In genomic region chr3:82073741-82074181, GRCm38 (mm10) we compare ENCODE assay signal across 9 mouse cellular contexts. TPM values are rescaled to one million over a fixed set of nuclear protein-coding genes. Genes with fewer than 3 reads are reported as not detected.
A peak's percentile ranks its signal among the peaks of the same experiment; 100 is the strongest.
DNase-seq lines count a peak whose midpoint lies in the region; ATAC-seq lines count a peak whose summit lies in the region.
"Had no signal": no experiment of that assay in that cellular context is flagged by ENCODE, and none has a peak within 500 bp of the region (broad histone marks: within the 10 kb centered on the region; RNA-seq: fewer than 3 reads in every experiment).

No protein-coding gene starts in this region.

- peak overlapping the region; percentile 62 for H3K4me3 ChIP-seq in forebrain, embryonic 10.5 days
- peak overlapping the region; percentile 63 for H3K4me3 ChIP-seq in heart, embryonic 12.5 days
- H3K4me3 ChIP-seq in kidney, embryonic 14.5 days (ENCODE audit: low read length) = peak overlapping the region; percentile 57
- H3K4me3 ChIP-seq in limb, embryonic 13.5 days = peak overlapping the region; percentile 51
- H3K4me3 ChIP-seq in midbrain, embryonic 15.5 days = peak overlapping the region; percentile 59
- H3K4me3 ChIP-seq in stomach, embryonic 16.5 days (replicated peaks; ENCODE audit: low read length) = peak overlapping the region; percentile 69

- peak overlapping the region; percentile 85 for H3K9ac ChIP-seq in heart, embryonic 12.5 days
- peak overlapping the region; percentile 60 for H3K9ac ChIP-seq in kidney, embryonic 14.5 days (ENCODE audit: low read depth, low read length)
- peak overlapping the region; percentile 64 for H3K9ac ChIP-seq in limb, embryonic 13.5 days
- H3K9ac ChIP-seq in midbrain, embryonic 15.5 days = peak overlapping the region; percentile 69
- peak overlapping the region; percentile 77 for H3K9ac ChIP-seq in stomach, embryonic 16.5 days (ENCODE audit: low read length)

- H3K27ac ChIP-seq in forebrain, embryonic 10.5 days = peak overlapping the region; percentile 68; the same call in 1 of the 2 replicates
- H3K27ac ChIP-seq in heart, embryonic 12.5 days (ENCODE audit: poor library complexity, severe bottlenecking) = peak overlapping the region; percentile 87
- no peak overlapping the region; the same call in 1 of the 2 replicates for H3K27ac ChIP-seq in kidney, embryonic 14.5 days (ENCODE audit: low read depth, low read length)
- H3K27ac ChIP-seq in limb, embryonic 13.5 days = no peak overlapping the region
- peak overlapping the region; percentile 82 for H3K27ac ChIP-seq in midbrain, embryonic 15.5 days
- peak overlapping the region; percentile 84 for H3K27ac ChIP-seq in stomach, embryonic 16.5 days (ENCODE audit: low read length)

- peaks cover 39% of the 10 kb centered on the region for H3K27me3 ChIP-seq in forebrain, embryonic 10.5 days (ENCODE audit: poor library complexity, severe bottlenecking)
- H3K27me3 ChIP-seq in heart, embryonic 12.5 days (replicated peaks) = no peaks in the 10 kb centered on the region
- no peaks in the 10 kb centered on the region; the same call in 1 of the 2 replicates for H3K27me3 ChIP-seq in kidney, embryonic 14.5 days (ENCODE audit: control insufficient read depth, insufficient read depth, low read length)
- H3K27me3 ChIP-seq in limb, embryonic 13.5 days = peaks cover 34% of the 10 kb centered on the region
- H3K27me3 ChIP-seq in midbrain, embryonic 15.5 days (replicated peaks) = no peaks in the 10 kb centered on the region
- H3K27me3 ChIP-seq in stomach, embryonic 16.5 days (ENCODE audit: control insufficient read depth, insufficient read depth, low read length) = no peaks in the 10 kb centered on the region
- H3K27me3 ChIP-seq: CH12.LX had no signal

- peak overlapping the region; percentile 74 for H3K4me2 ChIP-seq in heart, embryonic 12.5 days
- peak overlapping the region; percentile 88 for H3K4me2 ChIP-seq in kidney, embryonic 14.5 days (replicated peaks; ENCODE audit: low read depth, low read length)
- peak overlapping the region; percentile 97 for H3K4me2 ChIP-seq in limb, embryonic 13.5 days (replicated peaks)
- peak overlapping the region; percentile 97 for H3K4me2 ChIP-seq in midbrain, embryonic 15.5 days
- H3K4me2 ChIP-seq in stomach, embryonic 16.5 days (ENCODE audit: low read depth, low read length) = peak overlapping the region; percentile 83

- no peaks in the 10 kb centered on the region for H3K9me3 ChIP-seq in forebrain, embryonic 10.5 days
- H3K9me3 ChIP-seq in heart, embryonic 12.5 days (replicated peaks) = no peaks in the 10 kb centered on the region
- H3K9me3 ChIP-seq in kidney, embryonic 14.5 days (ENCODE audit: control insufficient read depth, low read length) = no peaks in the 10 kb centered on the region
- no peaks in the 10 kb centered on the region for H3K9me3 ChIP-seq in limb, embryonic 13.5 days
- H3K9me3 ChIP-seq in midbrain, embryonic 15.5 days = no peaks in the 10 kb centered on the region
- H3K9me3 ChIP-seq in stomach, embryonic 16.5 days (replicated peaks; ENCODE audit: control insufficient read depth, low read length) = no peaks in the 10 kb centered on the region

- peaks cover 14% of the 10 kb centered on the region for H3K4me1 ChIP-seq in forebrain, embryonic 10.5 days
- H3K4me1 ChIP-seq in heart, embryonic 12.5 days (replicated peaks) = peaks cover 25% of the 10 kb centered on the region
- no peaks in the 10 kb centered on the region for H3K4me1 ChIP-seq in kidney, embryonic 14.5 days (ENCODE audit: control insufficient read depth, insufficient read depth, low read length)
- H3K4me1 ChIP-seq in limb, embryonic 13.5 days = peaks cover 10% of the 10 kb centered on the region
- H3K4me1 ChIP-seq in midbrain, embryonic 15.5 days = peaks cover 13% of the 10 kb centered on the region
- H3K4me1 ChIP-seq in stomach, embryonic 16.5 days (ENCODE audit: control insufficient read depth, insufficient read depth, low read length) = no peaks in the 10 kb centered on the region

- peak; percentile 67 for ATAC-seq in heart, embryonic 12.5 days (ENCODE audit: insufficient number of reproducible peaks, low FRiP score)
- ATAC-seq in kidney, embryonic 14.5 days (ENCODE audit: low FRiP score, low TSS enrichment) = peak; percentile 66
- 0 out of 2 replicates have a peak, but pooled peaks have one; percentile 38 for ATAC-seq in limb, embryonic 13.5 days (ENCODE audit: low FRiP score, low read depth)
- ATAC-seq in midbrain, embryonic 15.5 days (replicated peaks) = peak; percentile 72
- ATAC-seq in stomach, embryonic 16.5 days (ENCODE audit: insufficient read depth, low FRiP score) = peak; percentile 63

- peak; percentile 20 to 26 for DNase-seq in thymus, adult 18-20 months
- DNase-seq in thymus, postnatal 0 days (ENCODE audit: low spot score) = no peak
- DNase-seq in forebrain, embryonic 10.5 days (ENCODE audit: extremely low spot score, low spot score) = peak; percentile 39

- under 1% methylated on average over 34 of the region's 34 CpGs for WGBS in forebrain, embryonic 10.5 days
- under 1% methylated on average over 34 of the region's 34 CpGs for WGBS in heart, embryonic 12.5 days
- WGBS in kidney, embryonic 14.5 days = 1% methylated on average over 32 of the region's 34 CpGs
- under 1% methylated on average over 34 of the region's 34 CpGs for WGBS in limb, embryonic 13.5 days
- under 1% methylated on average over 34 of the region's 34 CpGs for WGBS in midbrain, embryonic 15.5 days
- WGBS in stomach, embryonic 16.5 days = under 1% methylated on average over 34 of the region's 34 CpGs

- no peaks in the 10 kb centered on the region for H3K36me3 ChIP-seq in forebrain, embryonic 10.5 days (replicated peaks)
- no peaks in the 10 kb centered on the region for H3K36me3 ChIP-seq in heart, embryonic 12.5 days
- no peaks in the 10 kb centered on the region for H3K36me3 ChIP-seq in kidney, embryonic 14.5 days (ENCODE audit: control insufficient read depth, insufficient read depth, low read length)
- no peaks in the 10 kb centered on the region for H3K36me3 ChIP-seq in limb, embryonic 13.5 days
- H3K36me3 ChIP-seq in midbrain, embryonic 15.5 days (replicated peaks) = no peaks in the 10 kb centered on the region
- H3K36me3 ChIP-seq in stomach, embryonic 16.5 days (ENCODE audit: control insufficient read depth, insufficient read depth, low read length) = no peaks in the 10 kb centered on the region

RNA-seq across cellular contexts. Expression of gene Gucy1b1, which starts 0.7 kb away (rescaled TPM):
- polyA plus RNA-seq in thymus, postnatal 0 days (2015; fragmentation: Nextera tagmentation; extraction: Ambion mirVana) = 3.2 and 3.6 TPM in 2 replicates
- polyA plus RNA-seq in forebrain, embryonic 10.5 days (2016; fragmentation: Nextera tagmentation; extraction: Ambion mirVana) = 2.6 and 3.6 TPM in 2 replicates
- polyA plus RNA-seq in heart, embryonic 12.5 days (2016; fragmentation: Nextera tagmentation; extraction: Ambion mirVana) = 61.4 and 62.6 TPM in 2 replicates
- 19.4 and 35.4 TPM in 2 replicates for polyA plus RNA-seq in kidney, embryonic 14.5 days (2014; fragmentation: Nextera tagmentation; extraction: Ambion mirVana)
- polyA plus RNA-seq in limb, embryonic 13.5 days (2015; fragmentation: Nextera tagmentation; extraction: Ambion mirVana) = 5.8 and 6.0 TPM in 2 replicates
- polyA plus RNA-seq in midbrain, embryonic 15.5 days (2015; fragmentation: Nextera tagmentation; extraction: Ambion mirVana) = 42.9 and 47.1 TPM in 2 replicates
- 53.1 and 53.9 TPM in 2 replicates for polyA plus RNA-seq in stomach, embryonic 16.5 days (2015; fragmentation: Nextera tagmentation; extraction: Ambion mirVana)

Comparison
In these comparisons a context has a peak if more than half of its experiments do, and no peak if none do; other contexts are left out.
1. H3K27ac ChIP-seq: peak in forebrain, embryonic 10.5 days (single experiment), heart, embryonic 12.5 days (single experiment), midbrain, embryonic 15.5 days (single experiment) and stomach, embryonic 16.5 days (single experiment); none in kidney, embryonic 14.5 days (single experiment) and limb, embryonic 13.5 days (single experiment).
2. Peak in every context shown above with its lines, with median percentiles within 50 percentile points of each other: H3K4me3 ChIP-seq, ATAC-seq, H3K4me2 ChIP-seq and H3K9ac ChIP-seq.